Comparison of ENCODE assay signal across 17 mouse cellular contexts in the genomic region with DNA sequence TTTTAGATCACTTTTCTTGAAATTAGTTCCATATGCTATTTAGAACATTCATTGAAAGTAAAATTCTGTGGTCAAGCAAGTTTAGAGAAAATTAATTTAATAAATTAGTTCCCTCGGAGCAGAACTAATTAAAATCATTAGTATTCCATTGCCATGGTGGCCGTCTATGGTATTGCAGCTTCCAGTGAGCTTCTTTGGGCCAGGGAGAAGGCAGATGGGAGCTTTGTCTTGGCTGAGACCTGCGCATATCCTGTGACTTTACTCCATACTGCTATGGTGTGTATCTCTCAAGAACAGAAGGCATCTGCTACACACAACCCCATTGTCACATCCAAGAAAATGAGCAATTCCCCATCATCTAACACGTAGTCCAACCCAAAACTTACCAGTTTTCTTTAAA.
A peak's percentile ranks its signal among the peaks of the same experiment; 100 is the strongest.
DNase-seq lines count a peak whose midpoint lies in the region; ATAC-seq and TF ChIP-seq lines count a peak whose summit lies in the region.
"Had no signal": no experiment of that assay in that cellular context is flagged by ENCODE, and none has a peak within 500 bp of the region (broad histone marks: within the 10 kb centered on the region; RNA-seq: fewer than 3 reads in every experiment).

No protein-coding gene starts in this region.

- H3K9ac ChIP-seq in liver, embryonic 11.5 days (ENCODE audit: low read depth, low read length), result no peak overlapping the region
- H3K9ac ChIP-seq in liver, embryonic 12.5 days, result no peak overlapping the region
- H3K9ac ChIP-seq in kidney, embryonic 16.5 days (replicated peaks; ENCODE audit: low read length), result no peak overlapping the region
- H3K9ac ChIP-seq: heart, embryonic 13.5 days; intestine, embryonic 15.5 days; neural tube, embryonic 13.5 days had no signal

- no peak for ATAC-seq in liver, embryonic 11.5 days (replicated peaks; ENCODE audit: low FRiP score)
- no peak for ATAC-seq in liver, embryonic 12.5 days
- ATAC-seq in G1E (ENCODE audit: extremely low read depth, insufficient number of reproducible peaks, low FRiP score, poor library complexity, severe bottlenecking), result peak; percentile 35; the same call in 1 of the 2 replicates
- no peak for ATAC-seq in kidney, embryonic 16.5 days (ENCODE audit: low FRiP score, low TSS enrichment)
- ATAC-seq: intestine, embryonic 15.5 days; midbrain, embryonic 16.5 days had no signal

- H3K9me3 ChIP-seq in liver, embryonic 11.5 days (ENCODE audit: control insufficient read depth, low read length), result no peaks in the 10 kb centered on the region
- H3K9me3 ChIP-seq in liver, embryonic 12.5 days (replicated peaks), result no peaks in the 10 kb centered on the region
- H3K9me3 ChIP-seq in G1E (replicated peaks), result no peaks in the 10 kb centered on the region
- no peaks in the 10 kb centered on the region for H3K9me3 ChIP-seq in kidney, embryonic 16.5 days (ENCODE audit: low read length)
- H3K9me3 ChIP-seq: heart, embryonic 13.5 days; intestine, embryonic 15.5 days; neural tube, embryonic 13.5 days had no signal

- H3K27ac ChIP-seq in gastrocnemius, adult 2 months, result no peak overlapping the region
- H3K27ac ChIP-seq in liver, embryonic 11.5 days (ENCODE audit: low read depth, low read length), result no peak overlapping the region
- no peak overlapping the region for H3K27ac ChIP-seq in liver, embryonic 12.5 days
- no peak overlapping the region for H3K27ac ChIP-seq in cortical plate, adult 2 months (ENCODE audit: insufficient read depth, low read length)
- H3K27ac ChIP-seq in kidney, embryonic 16.5 days (ENCODE audit: low read length), result no peak overlapping the region
- H3K27ac ChIP-seq: heart, embryonic 13.5 days; intestine, embryonic 15.5 days; neural tube, embryonic 13.5 days had no signal

- intact Hi-C loops in gastrocnemius, adult 2 months (cut with DNase I), result no loop called here

- peaks cover 4% of the 10 kb centered on the region; the same call in 1 of the 2 replicates for H3K4me1 ChIP-seq in liver, embryonic 11.5 days (replicated peaks; ENCODE audit: control insufficient read depth, insufficient read depth, low read length)
- peaks cover 19% of the 10 kb centered on the region for H3K4me1 ChIP-seq in liver, embryonic 12.5 days
- no peaks in the 10 kb centered on the region for H3K4me1 ChIP-seq in G1E (ENCODE audit: insufficient read depth, low read depth, low read length)
- H3K4me1 ChIP-seq in cortical plate, adult 2 months (ENCODE audit: control insufficient read depth, insufficient read depth, low read length), result no peaks in the 10 kb centered on the region
- H3K4me1 ChIP-seq in kidney, embryonic 16.5 days (ENCODE audit: insufficient read depth, low read length), result peaks cover 5% of the 10 kb centered on the region; the same call in 1 of the 2 replicates

- no peak for TF ChIP-seq POLR2A in cortical plate, adult 2 months (IDR thresholded peaks at IDR 0.05; ENCODE audit: extremely low read depth, insufficient read depth, low read length)

- peak; percentile 35 for TF ChIP-seq CTCF in gastrocnemius, adult 2 months (IDR thresholded peaks at IDR 0.05)
- TF ChIP-seq CTCF in G1E (IDR thresholded peaks at IDR 0.05; ENCODE audit: low read depth, low read length), result peak; percentile 3; the same call in 1 of the 2 replicates
- TF ChIP-seq CTCF in cortical plate, adult 2 months (IDR thresholded peaks at IDR 0.05; ENCODE audit: extremely low read depth, insufficient read depth, low read length), result 0 out of 2 replicates have a peak, but pooled peaks have one; percentile 9

- no peak overlapping the region for H3K4me3 ChIP-seq in gastrocnemius, adult 2 months
- no peak overlapping the region for H3K4me3 ChIP-seq in liver, embryonic 11.5 days (ENCODE audit: low read depth, low read length)
- H3K4me3 ChIP-seq in liver, embryonic 12.5 days, result no peak overlapping the region
- no peak overlapping the region for H3K4me3 ChIP-seq in G1E (ENCODE audit: low read depth, low read length)
- H3K4me3 ChIP-seq in cortical plate, adult 2 months (ENCODE audit: insufficient read depth, low read length), result no peak overlapping the region
- no peak overlapping the region for H3K4me3 ChIP-seq in kidney, embryonic 16.5 days (ENCODE audit: low read length)
- H3K4me3 ChIP-seq: heart, embryonic 13.5 days; intestine, embryonic 15.5 days; neural tube, embryonic 13.5 days had no signal

- H3K4me2 ChIP-seq in liver, embryonic 11.5 days, result no peak overlapping the region
- no peak overlapping the region for H3K4me2 ChIP-seq in liver, embryonic 12.5 days
- H3K4me2 ChIP-seq in kidney, embryonic 16.5 days (replicated peaks; ENCODE audit: low read depth, low read length), result no peak overlapping the region
- H3K4me2 ChIP-seq: heart, embryonic 13.5 days; intestine, embryonic 15.5 days; neural tube, embryonic 13.5 days had no signal

- H3K27me3 ChIP-seq in liver, embryonic 11.5 days (replicated peaks; ENCODE audit: control insufficient read depth, insufficient read depth, low read length), result no peaks in the 10 kb centered on the region
- no peaks in the 10 kb centered on the region for H3K27me3 ChIP-seq in liver, embryonic 12.5 days (replicated peaks)
- no peaks in the 10 kb centered on the region for H3K27me3 ChIP-seq in G1E (ENCODE audit: insufficient read depth, low read length)
- H3K27me3 ChIP-seq in kidney, embryonic 16.5 days (ENCODE audit: insufficient read depth, low read length), result no peaks in the 10 kb centered on the region
- H3K27me3 ChIP-seq: heart, embryonic 13.5 days; intestine, embryonic 15.5 days; neural tube, embryonic 13.5 days had no signal

- 79% methylated on average over 4 of the region's 4 CpGs for WGBS in liver, embryonic 11.5 days
- WGBS in liver, embryonic 12.5 days (ENCODE audit: insufficient replicate concordance), result 80% methylated on average over 4 of the region's 4 CpGs
- WGBS in kidney, embryonic 16.5 days, result 65% methylated on average over 4 of the region's 4 CpGs

- DNase-seq in gastrocnemius, adult 2 months, result no peak
- DNase-seq in gastrocnemius, postnatal 4 days (ENCODE audit: low spot score in 2 of 2), result no peak
- DNase-seq in liver, embryonic 11.5 days (ENCODE audit: low spot score), result peak; percentile 25
- DNase-seq in G1E (ENCODE audit: low spot score), result no peak
- DNase-seq in ovary, postnatal 10 days (ENCODE audit: low spot score), result no peak
- DNase-seq: cerebellum, adult 11 months; kidney, postnatal 4 days; layer of hippocampus, postnatal 36 days; lung, adult 2 months; thymus, postnatal 14 days had no signal

- peaks cover 3% of the 10 kb centered on the region; the same call in 1 of the 2 replicates for H3K36me3 ChIP-seq in liver, embryonic 11.5 days (ENCODE audit: control insufficient read depth, insufficient read depth, low read length)
- H3K36me3 ChIP-seq in liver, embryonic 12.5 days, result peaks cover 43% of the 10 kb centered on the region
- peaks cover 79% of the 10 kb centered on the region for H3K36me3 ChIP-seq in G1E (replicated peaks)
- H3K36me3 ChIP-seq in kidney, embryonic 16.5 days (ENCODE audit: insufficient read depth, low read length), result no peaks in the 10 kb centered on the region
- H3K36me3 ChIP-seq: intestine, embryonic 15.5 days; neural tube, embryonic 13.5 days had no signal
